Mouse (Mus musculus) liver, postnatal 0 days (tissue): ENCODE measurements at regions not wholly inside any gene's neighbourhood (a gene's known extent, or its start where the extent isn't known, plus 50 kb on each side); places are given as distances from the start of the nearest gene placed in this dataset.
"Not testable (repeated sequence)": the region's sequence is repeated elsewhere in the genome, so short reads cannot be mapped to it uniquely, and the experiment has no call there.

Experiments used
- ATAC-seq: fragments of 200-750 bp; cut with Nextera tagmentation; 2 replicates; pipeline ENCODE4 v1.8.0; 2017; ENCODE audit warnings: mild to moderate bottlenecking, moderate library complexity
- DNase-seq: peaks from one replicate; pipeline ENCODE4 v3.0.0-alpha.2; 2016
- H3K27ac ChIP-seq: fragments of 300-500 bp; sonication (generic); 2 replicates; pipeline ENCODE4 v1.5.1; 2014; ENCODE audit warnings: antibody characterized with exemption, moderate library complexity, mild to moderate bottlenecking, low read depth
- H3K27me3 ChIP-seq: fragments of 300-500 bp; sonication (generic); 2 replicates; pipeline ENCODE4 v1.6.1; 2014; ENCODE audit warnings: low read length, control low read depth, mixed read lengths; ENCODE audit not compliant: insufficient read depth
- H3K36me3 ChIP-seq: fragments of 300-500 bp; sonication (generic); replicated peaks from 2 replicates; pipeline ENCODE4 v1.6.1; 2014; ENCODE audit warnings: mild to moderate bottlenecking, control low read depth, low read length, moderate library complexity, mixed read lengths; ENCODE audit not compliant: insufficient read depth
- H3K4me1 ChIP-seq: fragments of 300-500 bp; sonication (generic); 2 replicates; pipeline ENCODE4 v1.6.1; 2014; ENCODE audit warnings: antibody characterized with exemption, mild to moderate bottlenecking, control low read depth; ENCODE audit not compliant: insufficient read depth
- H3K4me2 ChIP-seq: fragments of 300-500 bp; sonication (generic); 2 replicates; pipeline ENCODE4 v1.6.1; 2014; ENCODE audit warnings: low read depth, mild to moderate bottlenecking, low read length, moderate library complexity, mixed read lengths
- H3K4me3 ChIP-seq: fragments of 300-500 bp; sonication (generic); 2 replicates; pipeline ENCODE4 v1.5.1; 2014; ENCODE audit warnings: low read depth, low read length
- H3K9ac ChIP-seq: fragments of 300-500 bp; sonication (generic); replicated peaks from 2 replicates; pipeline ENCODE4 v1.6.1; 2014; ENCODE audit warnings: mild to moderate bottlenecking, moderate library complexity
- H3K9me3 ChIP-seq: fragments of 300-500 bp; sonication (generic); 2 replicates; pipeline ENCODE4 v1.6.1; 2016; ENCODE audit warnings: mild to moderate bottlenecking, control low read depth, low read length, mixed read lengths
- CTCF ChIP-seq: sonication (generic); IDR thresholded peaks from 2 replicates; pipeline ENCODE4 v1.5.1; 2016; ENCODE audit warnings: antibody characterized with exemption, low read depth
- EP300 ChIP-seq: IDR thresholded peaks from 2 replicates; pipeline ENCODE4 v1.6.1; 2016; ENCODE audit warnings: antibody characterized with exemption, low read depth, mild to moderate bottlenecking
- WGBS: fragments of 180-500 bp; shearing (Covaris S2); extraction: QIAGEN DNeasy Blood & Tissue Kit; methylation state at CpG from one replicate; pipeline ENCODE4 v1.1.7; 2014; ENCODE audit not compliant: insufficient replicate concordance; 5-methylcytosine and 5-hydroxymethylcytosine counted together

DNA sequence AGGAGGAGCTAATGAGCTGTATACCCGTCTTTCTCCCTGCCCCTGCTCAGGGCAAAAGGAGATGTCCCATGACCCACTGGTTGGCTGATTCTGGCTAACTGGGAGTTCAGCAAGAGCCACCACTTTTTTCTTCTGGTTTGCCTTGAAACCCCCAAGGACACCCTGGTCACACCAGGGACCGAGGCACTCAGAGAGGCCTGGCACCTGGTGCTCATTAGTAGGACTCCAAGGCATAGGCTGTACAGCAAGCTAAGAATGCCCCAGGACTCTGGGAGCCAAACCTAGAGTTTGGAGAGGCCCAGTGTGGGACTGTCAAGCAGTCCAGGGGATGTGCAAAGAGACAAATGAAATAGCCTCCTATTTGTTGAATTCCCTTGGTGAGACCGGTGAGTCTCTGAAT is 232.5 kb downstream of the Matn1 start:
- Histone ChIP-seq H3K4me1 (no peaks in the 10 kb centered on the region), H3K9me3 (no peaks in the 10 kb centered on the region), H3K9ac (no peak overlapping the region), H3K36me3 (no peaks in the 10 kb centered on the region), H3K4me3 (no peak overlapping the region), H3K27ac (no peak overlapping the region), H3K4me2 (no peak overlapping the region), H3K27me3 (no peaks in the 10 kb centered on the region)
- ATAC-seq (no peak), DNase-seq (no peak)
- TF ChIP-seq CTCF (no peak), EP300 (no peak)
- 57% methylated on average over 3 of the region's 3 CpGs for WGBS

- H3K4me1 ChIP-seq, result no peaks in the 10 kb centered on the region
- no peak overlapping the region for H3K27ac ChIP-seq
- H3K27me3 ChIP-seq, result no peaks in the 10 kb centered on the region
- no peak for TF ChIP-seq EP300
- no peak for TF ChIP-seq CTCF
- no peak overlapping the region for H3K4me2 ChIP-seq
- DNase-seq, result no peak
- 58% methylated on average over 6 of the region's 6 CpGs for whole genome bisulfite sequencing
- no peak overlapping the region for H3K9ac ChIP-seq
- H3K36me3 ChIP-seq, result no peaks in the 10 kb centered on the region
- no peak for ATAC-seq
- no peak overlapping the region for H3K4me3 ChIP-seq
- no peaks in the 10 kb centered on the region for H3K9me3 ChIP-seq
These were observed 233.7 kb downstream of the Matn1 start for GRCm38 (mm10) chr4:131177889-131178288.

GRCm38 (mm10) chr4:131178642-131179041 is 234.5 kb downstream of the Matn1 start:
- H3K27ac ChIP-seq, DNase-seq, ATAC-seq, H3K4me3 ChIP-seq, H3K27me3 ChIP-seq, H3K4me2 ChIP-seq, H3K9ac ChIP-seq, H3K36me3 ChIP-seq, H3K4me1 ChIP-seq, H3K9me3 ChIP-seq: not testable (repeated sequence)
- WGBS, result 70% methylated on average over 5 of the region's 5 CpGs
- TF ChIP-seq CTCF, result 0 out of 2 replicates have a peak, but pooled peaks have one; percentile 5

GRCm38 (mm10) chr4:131188066-131188465 is 243.9 kb downstream of the Matn1 start:
- Histone ChIP-seq H3K9ac (no peak overlapping the region), H3K27me3 (no peaks in the 10 kb centered on the region), H3K27ac (no peak overlapping the region), H3K36me3 (no peaks in the 10 kb centered on the region), H3K4me3 (no peak overlapping the region), H3K4me2 (no peak overlapping the region), H3K4me1 (no peaks in the 10 kb centered on the region), H3K9me3 (no peaks in the 10 kb centered on the region)
- DNase-seq, result no peak
- TF ChIP-seq CTCF (no peak), EP300 (no peak)
- 65% methylated on average over 3 of the region's 3 CpGs for WGBS
- ATAC-seq, result no peak

GRCm38 (mm10) chr4:131191106-131191880 is 247.1 kb downstream of the Matn1 start:
- H3K9me3 ChIP-seq, result no peaks in the 10 kb centered on the region
- no peak overlapping the region for H3K4me3 ChIP-seq
- no peaks in the 10 kb centered on the region for H3K27me3 ChIP-seq
- no peak for TF ChIP-seq EP300
- no peak overlapping the region for H3K9ac ChIP-seq
- WGBS, result 53% methylated on average over 13 of the region's 13 CpGs
- H3K27ac ChIP-seq, result no peak overlapping the region
- no peak for ATAC-seq
- no peaks in the 10 kb centered on the region for H3K4me1 ChIP-seq
- no peak for DNase-seq
- H3K36me3 ChIP-seq, result no peaks in the 10 kb centered on the region
- no peak overlapping the region for H3K4me2 ChIP-seq

- ATAC-seq, result no peak
- Histone ChIP-seq H3K27ac (no peak overlapping the region), H3K4me2 (no peak overlapping the region), H3K4me3 (no peak overlapping the region), H3K4me1 (no peaks in the 10 kb centered on the region), H3K9ac (no peak overlapping the region), H3K27me3 (no peaks in the 10 kb centered on the region), H3K9me3 (no peaks in the 10 kb centered on the region), H3K36me3 (no peaks in the 10 kb centered on the region)
- no peak for DNase-seq
- TF ChIP-seq EP300, result no peak
- no peak for TF ChIP-seq CTCF
- 75% methylated on average over 20 of the region's 20 CpGs for WGBS
These were observed 249.8 kb downstream of the Matn1 start for GRCm38 (mm10) chr4:131193900-131194419.
